Mouse (Mus musculus): Measurements from ENCODE around the gene Cnr2.

DNA sequence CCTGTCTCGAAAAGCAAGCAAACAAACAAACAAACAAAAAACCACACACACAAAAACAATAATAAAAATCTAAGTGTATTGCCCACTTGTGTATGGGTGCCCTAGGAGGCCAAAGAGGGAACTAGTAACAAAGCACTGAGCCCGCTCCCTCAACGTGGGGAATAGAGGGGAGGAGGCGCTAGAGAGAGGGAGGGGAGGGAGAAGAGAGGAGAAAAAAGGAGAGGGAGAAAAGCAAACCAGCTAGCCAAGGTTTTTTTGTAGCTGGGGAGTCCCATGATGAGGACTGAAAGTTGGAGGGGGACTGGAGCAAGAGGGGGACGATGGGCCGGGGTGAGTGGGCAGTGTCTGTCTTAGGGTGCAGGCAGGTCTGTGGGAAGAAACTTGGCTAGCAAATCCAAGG, 40.1 kb upstream of the Cnr2 start:
- TF ChIP-seq CTCF (IDR thresholded peaks at IDR 0.05; ENCODE audit: low read depth, low read length): no peak
- no peak for TF ChIP-seq POLR2A (IDR thresholded peaks at IDR 0.05; ENCODE audit: extremely low read depth, insufficient read depth, low read length)

All from liver, adult 2 months (tissue).